Mouse (Mus musculus): ENCODE results near the gene Tmem160.

DNA sequence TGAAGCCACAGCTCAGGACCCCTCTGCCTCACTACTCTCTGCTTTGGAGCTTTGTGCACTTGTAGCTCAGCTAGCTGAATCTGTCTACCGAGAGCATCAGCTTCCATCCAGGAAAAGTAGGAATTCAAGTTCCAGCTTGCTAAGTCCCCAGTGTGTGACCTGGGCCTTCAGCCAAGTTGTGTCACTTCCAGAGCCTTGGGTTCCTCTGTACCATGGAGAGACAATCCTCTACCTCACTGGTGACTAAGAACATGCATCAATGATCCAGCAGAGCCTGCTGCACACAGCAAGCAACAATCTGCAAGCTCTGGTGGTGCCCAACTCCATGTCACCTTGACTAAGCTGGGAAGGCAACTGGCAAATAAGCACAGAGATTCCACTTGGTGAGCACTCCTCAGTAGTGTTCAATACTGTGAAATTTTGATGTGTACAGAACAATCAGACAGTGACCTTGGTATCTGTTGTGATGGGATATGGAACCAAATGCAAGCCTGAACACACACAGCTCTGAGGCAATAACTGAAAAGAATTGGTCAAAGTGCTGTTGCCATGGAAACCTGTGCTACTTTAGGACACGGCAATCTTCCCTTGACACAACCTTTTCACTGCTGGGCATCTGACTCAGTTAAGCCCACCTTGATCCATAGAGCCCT is 52.1 kb downstream of the Tmem160 start:
- no peak for TF ChIP-seq CTCF (IDR thresholded peaks at IDR 0.05; ENCODE audit: control insufficient read depth, insufficient read depth, insufficient read length)
- no peak for TF ChIP-seq MAX (IDR thresholded peaks at IDR 0.05)
- no peak for TF ChIP-seq MYOD1 (IDR thresholded peaks at IDR 0.05; ENCODE audit: control insufficient read depth, insufficient read length, low read depth)
- no peak for TF ChIP-seq USF1 (IDR thresholded peaks at IDR 0.05; ENCODE audit: low read depth)
- no peak for TF ChIP-seq MYOG (IDR thresholded peaks at IDR 0.05; ENCODE audit: control insufficient read depth, extremely low read depth, insufficient read length)
- no peak for TF ChIP-seq FOSL1 (IDR thresholded peaks at IDR 0.05; ENCODE audit: insufficient read depth, low read length, poor library complexity, severe bottlenecking)
